Mouse (Mus musculus) megakaryocyte-erythroid progenitor cell, adult 5-6 weeks (primary cell): ENCODE measurements around the gene Rfx5. TPM values are rescaled to one million over a fixed set of nuclear protein-coding genes. Genes with fewer than 3 reads are reported as not detected.
"Not testable (repeated sequence)": the region's sequence is repeated elsewhere in the genome, so short reads cannot be mapped to it uniquely, and the experiment has no call there.

Experiments
- ATAC-seq: replicated peaks from 2 replicates; pipeline ENCODE4 v1.8.0; 2016; ENCODE audit warnings: mild to moderate bottlenecking, inconsistent platforms; ENCODE audit not compliant: severe bottlenecking, poor library complexity, low FRiP score, low TSS enrichment
- total RNA-seq, 2 experiments: library from RNA; stranded (forward) in 1 of 2; stranded (reverse) in 1 of 2; fragments of 200-1000, 215-1000 nt in 1 of 2; fragments of >200 nt in 1 of 2; fragmentation: Nextera tagmentation in 1 of 2; gene quantifications; 2 replicates each; pipeline ENCODE4 v1.2.3; 2014 to 2017

Gene Rfx5
- total RNA-seq (2014; fragmentation: Nextera tagmentation) (21.3 and 21.4 TPM in 2 replicates), total RNA-seq (2017) (15.1 and 19.0 TPM in 2 replicates)

- ATAC-seq = peak; percentile 94
Observed at GRCm38 (mm10) chr3:94953764-94954616, at the start of gene Rfx5. Gene Rfx5, plus strand, starts transcription at chr3:94954075.

- not testable (repeated sequence) for ATAC-seq
Observed at GRCm38 (mm10) chr3:94904759-94905158, 49.1 kb upstream of the Rfx5 start.

GRCm38 (mm10) chr3:94906482-94906881 lies 47.4 kb upstream of the Rfx5 start:
- peak; percentile 85 for ATAC-seq

- ATAC-seq = no peak
Observed at GRCm38 (mm10) chr3:94911050-94911693, 42.7 kb upstream of the Rfx5 start.

GRCm38 (mm10) chr3:94913801-94914200 lies 40.1 kb upstream of the Rfx5 start:
- ATAC-seq = no peak

GRCm38 (mm10) chr3:94915903-94916741 lies 37.8 kb upstream of the Rfx5 start:
- peak; percentile 36; the same call in 1 of the 2 replicates for ATAC-seq

GRCm38 (mm10) chr3:94917816-94918361 lies 36.0 kb upstream of the Rfx5 start:
- ATAC-seq = peak; percentile 76

- no peak for ATAC-seq
Observed at GRCm38 (mm10) chr3:94918845-94919244, 35.0 kb upstream of the Rfx5 start.

- no peak for ATAC-seq
Observed at GRCm38 (mm10) chr3:94921104-94921503, 32.8 kb upstream of the Rfx5 start.

GRCm38 (mm10) chr3:94922333-94922732 lies 31.5 kb upstream of the Rfx5 start:
- ATAC-seq = no peak

GRCm38 (mm10) chr3:94924688-94925087 lies 29.2 kb upstream of the Rfx5 start:
- ATAC-seq = no peak

GRCm38 (mm10) chr3:94926301-94926736 lies 27.6 kb upstream of the Rfx5 start:
- peak; percentile 95 for ATAC-seq

- ATAC-seq = not testable (repeated sequence)
Observed at GRCm38 (mm10) chr3:94928979-94929378, 24.9 kb upstream of the Rfx5 start.

- not testable (repeated sequence) for ATAC-seq
Observed at GRCm38 (mm10) chr3:94930386-94931266, 23.2 kb upstream of the Rfx5 start.

GRCm38 (mm10) chr3:94931427-94932082 lies 22.3 kb upstream of the Rfx5 start:
- peak; percentile 53 for ATAC-seq

- ATAC-seq = not testable (repeated sequence)
Observed at GRCm38 (mm10) chr3:94932279-94932678, 21.6 kb upstream of the Rfx5 start.

- ATAC-seq = peak; percentile 53
Observed at GRCm38 (mm10) chr3:94932809-94933564, 20.9 kb upstream of the Rfx5 start, which contains the start of gene Selenbp1. Gene Selenbp1, plus strand, starts transcription at chr3:94933056.
